Mouse (Mus musculus) CH12.LX (cell line): ENCODE measurements around the gene Gm8113. TPM values are rescaled to one million over a fixed set of nuclear protein-coding genes. Genes with fewer than 3 reads are reported as not detected.

Experiments
- polyA plus RNA-seq: library from polyadenylated mRNA; unstranded; fragments of >175 nt; gene quantifications from 2 replicates; pipeline ENCODE4 v1.2.1, GENCODE M21; 2012; ENCODE audit warnings: low read depth; ENCODE audit not compliant: insufficient read length
- total RNA-seq, 2 experiments: library from RNA; depleted of rRNA; stranded (reverse); fragments of 300-350 nt in 1 of 2; fragments of >200 nt in 1 of 2; gene quantifications; 2 replicates each; pipeline ENCODE4 v1.2.3; 2012 to 2014

Gene Gm8113
- total and polyA plus RNA-seq, 3 experiments, result 0.04 to 0.41 (median 0.38) TPM

Other genes starting within 250 kb of the Gm8113 start
- gene Gm8165, start 248.2 kb upstream of the Gm8113 start, total RNA-seq (2012; rRNA removed), result not detected in 2 replicates
- gene Gm8165, start 248.2 kb upstream of the Gm8113 start, total RNA-seq (2014; rRNA removed), result not detected in 2 replicates
- not detected in 2 replicates for gene Gm8165, start 248.2 kb upstream of the Gm8113 start, polyA plus RNA-seq
- gene Gm7324, start 227.6 kb upstream of the Gm8113 start, total RNA-seq (2012; rRNA removed), result 6.1 and 7.9 TPM in 2 replicates
- 22.6 and 27.0 TPM in 2 replicates for gene Gm7324, start 227.6 kb upstream of the Gm8113 start, total RNA-seq (2014; rRNA removed)
- gene Gm7324, start 227.6 kb upstream of the Gm8113 start, polyA plus RNA-seq, result 16.7 and 23.2 TPM in 2 replicates
- not detected in 2 replicates for gene Gm16506, start 197.9 kb upstream of the Gm8113 start, total RNA-seq (2012; rRNA removed)
- gene Gm16506, start 197.9 kb upstream of the Gm8113 start, total RNA-seq (2014; rRNA removed), result not detected in 2 replicates
- gene Gm16506, start 197.9 kb upstream of the Gm8113 start, polyA plus RNA-seq, result 0.19 TPM in 1 of 2 replicates, not detected in the other
- 0.85 and 1.3 TPM in 2 replicates for gene Gm6526, start 177.5 kb upstream of the Gm8113 start, total RNA-seq (2012; rRNA removed)
- gene Gm6526, start 177.5 kb upstream of the Gm8113 start, total RNA-seq (2014; rRNA removed), result 24.8 and 27.9 TPM in 2 replicates
- 7.4 and 7.7 TPM in 2 replicates for gene Gm6526, start 177.5 kb upstream of the Gm8113 start, polyA plus RNA-seq
- not detected in 2 replicates for gene Gm8180, start 140.6 kb upstream of the Gm8113 start, total RNA-seq (2012; rRNA removed)
- not detected in 2 replicates for gene Gm8180, start 140.6 kb upstream of the Gm8113 start, total RNA-seq (2014; rRNA removed)
- not detected in 2 replicates for gene Gm8180, start 140.6 kb upstream of the Gm8113 start, polyA plus RNA-seq
- not detected in 2 replicates for gene Ear1, start 49.9 kb upstream of the Gm8113 start, total RNA-seq (2012; rRNA removed)
- gene Ear1, start 49.9 kb upstream of the Gm8113 start, total RNA-seq (2014; rRNA removed), result not detected in 2 replicates
- not detected in 2 replicates for gene Ear1, start 49.9 kb upstream of the Gm8113 start, polyA plus RNA-seq
- not detected in 2 replicates for gene Ear10, start 1.8 kb upstream of the Gm8113 start, total RNA-seq (2012; rRNA removed)
- gene Ear10, start 1.8 kb upstream of the Gm8113 start, total RNA-seq (2014; rRNA removed), result not detected in 2 replicates
- not detected in 2 replicates for gene Ear10, start 1.8 kb upstream of the Gm8113 start, polyA plus RNA-seq
- gene Ang5, start 31.7 kb downstream of the Gm8113 start, total RNA-seq (2012; rRNA removed), result not detected in 2 replicates
- gene Ang5, start 31.7 kb downstream of the Gm8113 start, total RNA-seq (2014; rRNA removed), result not detected in 2 replicates
- gene Ang5, start 31.7 kb downstream of the Gm8113 start, polyA plus RNA-seq, result not detected in 2 replicates
- gene Ang6, start 76.9 kb downstream of the Gm8113 start, total RNA-seq (2012; rRNA removed), result not detected in 2 replicates
- not detected in 2 replicates for gene Ang6, start 76.9 kb downstream of the Gm8113 start, total RNA-seq (2014; rRNA removed)
- gene Ang6, start 76.9 kb downstream of the Gm8113 start, polyA plus RNA-seq, result not detected in 2 replicates
- not detected in 2 replicates for gene Ear2, start 177.3 kb downstream of the Gm8113 start, total RNA-seq (2012; rRNA removed)
- gene Ear2, start 177.3 kb downstream of the Gm8113 start, total RNA-seq (2014; rRNA removed), result not detected in 2 replicates
- gene Ear2, start 177.3 kb downstream of the Gm8113 start, polyA plus RNA-seq, result not detected in 2 replicates
- not detected in 2 replicates for gene Gm3327, start 198.5 kb downstream of the Gm8113 start, total RNA-seq (2012; rRNA removed)
- not detected in 2 replicates for gene Gm3327, start 198.5 kb downstream of the Gm8113 start, total RNA-seq (2014; rRNA removed)
- gene Gm3327, start 198.5 kb downstream of the Gm8113 start, polyA plus RNA-seq, result not detected in 2 replicates